Comparison of ENCODE assay signal across 23 mouse cellular contexts in the genomic region with DNA sequence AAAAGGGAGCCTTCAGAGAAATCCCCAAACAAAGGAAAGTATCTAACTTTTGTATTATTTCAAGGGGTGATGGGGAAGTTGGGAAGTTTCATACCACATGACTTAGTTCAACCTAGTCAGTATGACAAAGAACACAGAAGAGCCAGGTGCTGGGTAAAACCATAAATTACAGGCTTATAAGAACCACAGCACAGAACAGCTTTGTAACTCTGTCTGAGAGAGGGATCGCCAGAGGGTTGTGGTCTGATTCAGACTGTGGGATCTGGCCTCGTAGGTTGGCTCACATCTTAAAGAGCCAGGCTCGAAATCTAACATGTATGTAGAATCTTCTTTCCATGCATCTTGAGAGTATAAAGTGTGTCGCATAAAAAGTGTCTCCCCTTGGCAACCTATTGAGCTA.
DNase-seq lines count a peak whose midpoint lies in the region; ATAC-seq and TF ChIP-seq lines count a peak whose summit lies in the region.
"Had no signal": no experiment of that assay in that cellular context is flagged by ENCODE, and none has a peak within 500 bp of the region (broad histone marks: within the 10 kb centered on the region; RNA-seq: fewer than 3 reads in every experiment).

No protein-coding gene starts in this region.

- in situ Hi-C loops in Patski (cut with MboI; ENCODE audit: low pct_unique_long_range_greater_than_20kb): no loop called here

- no peak overlapping the region for H3K9ac ChIP-seq in embryonic facial prominence, embryonic 14.5 days (ENCODE audit: low read depth, low read length)
- H3K9ac ChIP-seq in midbrain, postnatal 0 days (replicated peaks; ENCODE audit: low read length, poor library complexity, severe bottlenecking): no peak overlapping the region
- H3K9ac ChIP-seq in kidney, embryonic 15.5 days: no peak overlapping the region
- H3K9ac ChIP-seq: embryonic facial prominence, embryonic 15.5 days; hindbrain, embryonic 13.5 days had no signal

- H3K9me3 ChIP-seq in embryonic facial prominence, embryonic 14.5 days (ENCODE audit: control insufficient read depth, low read length): no peaks in the 10 kb centered on the region
- H3K9me3 ChIP-seq in embryonic facial prominence, embryonic 10.5 days: no peaks in the 10 kb centered on the region
- H3K9me3 ChIP-seq in midbrain, postnatal 0 days (ENCODE audit: low read length): no peaks in the 10 kb centered on the region
- no peaks in the 10 kb centered on the region for H3K9me3 ChIP-seq in kidney, embryonic 15.5 days (replicated peaks)
- H3K9me3 ChIP-seq: embryonic facial prominence, embryonic 15.5 days; forebrain, embryonic 10.5 days; heart, embryonic 10.5 days; hindbrain, embryonic 13.5 days had no signal

- ATAC-seq in embryonic facial prominence, embryonic 14.5 days (ENCODE audit: low read depth): peak; percentile 79; the same call in 1 of the 2 replicates
- ATAC-seq in Patski: no peak
- ATAC-seq in midbrain, postnatal 0 days (ENCODE audit: low FRiP score): no peak
- ATAC-seq in kidney, embryonic 15.5 days (replicated peaks; ENCODE audit: low FRiP score): no peak
- ATAC-seq: forebrain, embryonic 14.5 days; hindbrain, postnatal 0 days had no signal

- 0 out of 2 replicates have a peak, but pooled peaks cover 2% of the 10 kb centered on the region for H3K4me1 ChIP-seq in embryonic facial prominence, embryonic 14.5 days (ENCODE audit: control insufficient read depth, insufficient read depth, low read length)
- no peaks in the 10 kb centered on the region for H3K4me1 ChIP-seq in embryonic facial prominence, embryonic 10.5 days
- no peaks in the 10 kb centered on the region for H3K4me1 ChIP-seq in midbrain, postnatal 0 days (ENCODE audit: insufficient read depth, low read length)
- H3K4me1 ChIP-seq in kidney, embryonic 15.5 days: no peaks in the 10 kb centered on the region
- H3K4me1 ChIP-seq: embryonic facial prominence, embryonic 15.5 days; forebrain, embryonic 10.5 days; heart, embryonic 10.5 days; hindbrain, embryonic 13.5 days had no signal

- no peaks in the 10 kb centered on the region for H3K27me3 ChIP-seq in embryonic facial prominence, embryonic 14.5 days (replicated peaks; ENCODE audit: control insufficient read depth, insufficient read depth, low read length)
- no peaks in the 10 kb centered on the region for H3K27me3 ChIP-seq in embryonic facial prominence, embryonic 10.5 days (replicated peaks; ENCODE audit: low read depth, poor library complexity, severe bottlenecking)
- no peaks in the 10 kb centered on the region for H3K27me3 ChIP-seq in Patski
- H3K27me3 ChIP-seq in midbrain, postnatal 0 days (ENCODE audit: insufficient read depth, low read length): no peaks in the 10 kb centered on the region
- no peaks in the 10 kb centered on the region for H3K27me3 ChIP-seq in kidney, embryonic 15.5 days
- H3K27me3 ChIP-seq: embryonic facial prominence, embryonic 15.5 days; hindbrain, embryonic 13.5 days had no signal

- POLR2A ChIA-PET in Patski (lab: Charles Lee): interaction anchor here (1.0 kb wide), 1 partner anchor 9 kb away, joined by 3 read pairs; no protein-coding TSS in a partner anchor

- no peaks in the 10 kb centered on the region for H3K36me3 ChIP-seq in embryonic facial prominence, embryonic 14.5 days (ENCODE audit: control insufficient read depth, insufficient read depth, low read length)
- no peaks in the 10 kb centered on the region for H3K36me3 ChIP-seq in embryonic facial prominence, embryonic 10.5 days (replicated peaks)
- H3K36me3 ChIP-seq in midbrain, postnatal 0 days (ENCODE audit: insufficient read depth, low read length): no peaks in the 10 kb centered on the region
- no peaks in the 10 kb centered on the region for H3K36me3 ChIP-seq in kidney, embryonic 15.5 days
- H3K36me3 ChIP-seq: embryonic facial prominence, embryonic 15.5 days; forebrain, embryonic 10.5 days; heart, embryonic 10.5 days; hindbrain, embryonic 13.5 days had no signal

- H3K4me3 ChIP-seq in embryonic facial prominence, embryonic 14.5 days (ENCODE audit: low read depth, low read length): no peak overlapping the region
- no peak overlapping the region for H3K4me3 ChIP-seq in embryonic facial prominence, embryonic 10.5 days
- no peak overlapping the region for H3K4me3 ChIP-seq in midbrain, postnatal 0 days (ENCODE audit: low read depth, low read length)
- no peak overlapping the region for H3K4me3 ChIP-seq in kidney, embryonic 15.5 days (replicated peaks)
- H3K4me3 ChIP-seq: embryonic facial prominence, embryonic 15.5 days; erythroblast, embryonic 14.5 days; forebrain, embryonic 10.5 days; gastrocnemius, adult 2 months; heart, embryonic 10.5 days; hindbrain, embryonic 13.5 days had no signal

- CTCF ChIA-PET in Patski (lab: Charles Lee): interaction anchor here (1.2 to 1.3 kb wide), 2 partner anchors 44 to 183 kb away, joined by 3 to 4 read pairs; no protein-coding TSS in a partner anchor

- H3K27ac ChIP-seq in embryonic facial prominence, embryonic 14.5 days (replicated peaks; ENCODE audit: low read depth, low read length): no peak overlapping the region
- no peak overlapping the region for H3K27ac ChIP-seq in embryonic facial prominence, embryonic 10.5 days (replicated peaks)
- no peak overlapping the region for H3K27ac ChIP-seq in midbrain, postnatal 0 days (ENCODE audit: low read depth, low read length)
- H3K27ac ChIP-seq in kidney, embryonic 15.5 days: no peak overlapping the region
- H3K27ac ChIP-seq: embryonic facial prominence, embryonic 15.5 days; forebrain, embryonic 10.5 days; gastrocnemius, adult 2 months; heart, embryonic 10.5 days; hindbrain, embryonic 13.5 days; hindbrain, postnatal 0 days had no signal

- no peak overlapping the region for H3K4me2 ChIP-seq in embryonic facial prominence, embryonic 14.5 days (ENCODE audit: low read depth, low read length)
- no peak overlapping the region for H3K4me2 ChIP-seq in midbrain, postnatal 0 days (ENCODE audit: low read depth, low read length, poor library complexity, severe bottlenecking)
- no peak overlapping the region for H3K4me2 ChIP-seq in kidney, embryonic 15.5 days
- H3K4me2 ChIP-seq: embryonic facial prominence, embryonic 15.5 days; hindbrain, embryonic 13.5 days had no signal

- TF ChIP-seq CTCF in Patski (IDR thresholded peaks at IDR 0.05): no peak
- TF ChIP-seq CTCF in midbrain, postnatal 0 days (IDR thresholded peaks at IDR 0.05): no peak

- 60% methylated on average over 4 of the region's 4 CpGs for WGBS in embryonic facial prominence, embryonic 14.5 days
- 84% methylated on average over 4 of the region's 4 CpGs for WGBS in embryonic facial prominence, embryonic 10.5 days
- 74% methylated on average over 4 of the region's 4 CpGs for WGBS in midbrain, postnatal 0 days
- 59% methylated on average over 4 of the region's 4 CpGs for WGBS in kidney, embryonic 15.5 days

- peak; percentile 51 for DNase-seq in embryonic facial prominence, embryonic 14.5 days (ENCODE audit: low spot score)
- no peak for DNase-seq in embryonic facial prominence, embryonic 10.5 days (ENCODE audit: low spot score)
- peak; percentile 10 for DNase-seq in A20 (ENCODE audit: low read depth, low spot score)
- peak; percentile 63 for DNase-seq in Patski (ENCODE audit: low read depth, low spot score)
- DNase-seq in midbrain, postnatal 0 days (ENCODE audit: low spot score): no peak
- no peak for DNase-seq in cerebellum, adult 18-20 months
- DNase-seq: adrenal gland, adult 8-10 months; adrenal gland, postnatal 36 days; cerebellum, adult 8-10 months; cerebellum, postnatal 25 days; gastrocnemius, adult 2 months; gastrocnemius, postnatal 25 days; heart, adult 18-20 months; heart, postnatal 14 days; kidney, adult 11 months had no signal

Comparison
In these comparisons a context has a peak if more than half of its experiments do, and no peak if none do; other contexts are left out.
1. DNase-seq: peak in embryonic facial prominence, embryonic 14.5 days (single experiment), A20 (single experiment) and Patski (single experiment); none in embryonic facial prominence, embryonic 10.5 days (single experiment), midbrain, postnatal 0 days (single experiment) and cerebellum, adult 18-20 months (0 of 2).